Mouse (Mus musculus) c-Kit-positive CD71-negative TER-119-negative erythroid progenitor cells, embryonic 14.5 days (primary cell): ENCODE data around the gene Gstm6.
"Not testable (repeated sequence)": the region's sequence is repeated elsewhere in the genome, so short reads cannot be mapped to it uniquely, and the experiment has no call there.

Source experiments
- DNase-seq: peaks from one replicate; pipeline ENCODE4 v3.0.0-alpha.2; 2013; ENCODE audit warnings: low read depth

The Gstm6 gene

GRCm38 (mm10) chr3:107889236-107889635 lies 54.3 kb downstream of the Gstm6 start:
- DNase-seq: not testable (repeated sequence)
